Mouse (Mus musculus): ENCODE data around the gene Nob1. TPM values are rescaled to one million over a fixed set of nuclear protein-coding genes. Genes with fewer than 3 reads are reported as not detected.

Gene Nob1
- polyA plus RNA-seq, 1 experiment from 2014 or later = 80.7 TPM

- ATAC-seq (ENCODE audit: low FRiP score, low read depth) = no peak
- 59% methylated on average over 12 of the region's 12 CpGs for WGBS
- Histone ChIP-seq H3K9me3 (no peaks in the 10 kb centered on the region), H3K27me3 (no peaks in the 10 kb centered on the region; the same call in 1 of the 2 replicates), H3K4me2 (replicated peaks) (no peak overlapping the region), H3K4me1 (0 out of 2 replicates have a peak, but pooled peaks cover 2% of the 10 kb centered on the region), H3K36me3 (no peaks in the 10 kb centered on the region), H3K27ac (replicated peaks) (no peak overlapping the region), H3K4me3 (no peak overlapping the region), H3K9ac (replicated peaks) (no peak overlapping the region)
These were observed 27.2 kb downstream of the Nob1 start for GRCm38 (mm10) chr8:107397665-107398064.

GRCm38 (mm10) chr8:107396106-107396670, 28.7 kb downstream of the Nob1 start:
- 89% methylated on average over 10 of the region's 10 CpGs for WGBS
- ATAC-seq (ENCODE audit: low FRiP score, low read depth) = no peak
- no peak overlapping the region for H3K4me2 ChIP-seq (replicated peaks)
- no peaks in the 10 kb centered on the region for H3K9me3 ChIP-seq
- H3K36me3 ChIP-seq = no peaks in the 10 kb centered on the region
- H3K9ac ChIP-seq (replicated peaks) = no peak overlapping the region
- no peak overlapping the region for H3K27ac ChIP-seq (replicated peaks)
- H3K4me3 ChIP-seq = no peak overlapping the region
- H3K4me1 ChIP-seq = no peaks in the 10 kb centered on the region
- no peaks in the 10 kb centered on the region; the same call in 1 of the 2 replicates for H3K27me3 ChIP-seq

GRCm38 (mm10) chr8:107395397-107395796, 29.5 kb downstream of the Nob1 start:
- Histone ChIP-seq H3K9ac (replicated peaks) (no peak overlapping the region), H3K36me3 (no peaks in the 10 kb centered on the region), H3K4me3 (no peak overlapping the region), H3K9me3 (no peaks in the 10 kb centered on the region), H3K27ac (replicated peaks) (no peak overlapping the region), H3K4me1 (no peaks in the 10 kb centered on the region), H3K4me2 (replicated peaks) (no peak overlapping the region), H3K27me3 (no peaks in the 10 kb centered on the region; the same call in 1 of the 2 replicates)
- ATAC-seq (ENCODE audit: low FRiP score, low read depth) = no peak

GRCm38 (mm10) chr8:107391136-107391516, 33.7 kb downstream of the Nob1 start:
- no peak overlapping the region for H3K27ac ChIP-seq (replicated peaks)
- no peaks in the 10 kb centered on the region for H3K9me3 ChIP-seq
- H3K4me1 ChIP-seq = no peaks in the 10 kb centered on the region
- no peak overlapping the region for H3K4me2 ChIP-seq (replicated peaks)
- no peak for ATAC-seq (ENCODE audit: low FRiP score, low read depth)
- H3K36me3 ChIP-seq = no peaks in the 10 kb centered on the region
- 67% methylated on average over 4 of the region's 4 CpGs for WGBS
- H3K9ac ChIP-seq (replicated peaks) = no peak overlapping the region
- H3K4me3 ChIP-seq = no peak overlapping the region
- H3K27me3 ChIP-seq = no peaks in the 10 kb centered on the region

- Histone ChIP-seq H3K36me3 (no peaks in the 10 kb centered on the region), H3K27ac (replicated peaks) (no peak overlapping the region), H3K4me1 (no peaks in the 10 kb centered on the region), H3K4me3 (no peak overlapping the region), H3K9me3 (no peaks in the 10 kb centered on the region), H3K9ac (replicated peaks) (no peak overlapping the region), H3K4me2 (replicated peaks) (no peak overlapping the region), H3K27me3 (no peaks in the 10 kb centered on the region)
- ATAC-seq (ENCODE audit: low FRiP score, low read depth) = no peak
- WGBS = 93% methylated on average over 16 of the region's 16 CpGs
These were observed 34.2 kb downstream of the Nob1 start for GRCm38 (mm10) chr8:107390476-107391135.

GRCm38 (mm10) chr8:107389557-107389956, 35.3 kb downstream of the Nob1 start:
- Histone ChIP-seq H3K9ac (replicated peaks) (no peak overlapping the region), H3K27ac (replicated peaks) (no peak overlapping the region), H3K4me1 (no peaks in the 10 kb centered on the region), H3K27me3 (no peaks in the 10 kb centered on the region), H3K4me3 (no peak overlapping the region), H3K9me3 (no peaks in the 10 kb centered on the region), H3K36me3 (no peaks in the 10 kb centered on the region), H3K4me2 (replicated peaks) (no peak overlapping the region)
- no peak for ATAC-seq (ENCODE audit: low FRiP score, low read depth)
- 86% methylated on average over 8 of the region's 8 CpGs for WGBS

- Histone ChIP-seq H3K9me3 (no peaks in the 10 kb centered on the region), H3K4me1 (no peaks in the 10 kb centered on the region), H3K4me3 (no peak overlapping the region), H3K27me3 (no peaks in the 10 kb centered on the region), H3K4me2 (replicated peaks) (no peak overlapping the region), H3K9ac (replicated peaks) (no peak overlapping the region), H3K36me3 (no peaks in the 10 kb centered on the region), H3K27ac (replicated peaks) (no peak overlapping the region)
- whole genome bisulfite sequencing = 73% methylated on average over 5 of the region's 5 CpGs
- ATAC-seq (ENCODE audit: low FRiP score, low read depth) = no peak
These were observed 37.0 kb downstream of the Nob1 start for GRCm38 (mm10) chr8:107387861-107388260.

GRCm38 (mm10) chr8:107386642-107387041, 38.2 kb downstream of the Nob1 start:
- H3K36me3 ChIP-seq = no peaks in the 10 kb centered on the region
- no peaks in the 10 kb centered on the region for H3K27me3 ChIP-seq
- no peaks in the 10 kb centered on the region for H3K4me1 ChIP-seq
- no peak overlapping the region for H3K9ac ChIP-seq (replicated peaks)
- H3K27ac ChIP-seq (replicated peaks) = no peak overlapping the region
- no peak overlapping the region for H3K4me2 ChIP-seq (replicated peaks)
- H3K4me3 ChIP-seq = no peak overlapping the region
- H3K9me3 ChIP-seq = no peaks in the 10 kb centered on the region
- no peak for ATAC-seq (ENCODE audit: low FRiP score, low read depth)
- 33% methylated on average over 3 of the region's 3 CpGs for WGBS

- H3K9me3 ChIP-seq = no peaks in the 10 kb centered on the region
- no peak overlapping the region for H3K9ac ChIP-seq (replicated peaks)
- no peaks in the 10 kb centered on the region for H3K36me3 ChIP-seq
- H3K4me1 ChIP-seq = no peaks in the 10 kb centered on the region
- H3K27me3 ChIP-seq = no peaks in the 10 kb centered on the region
- H3K4me2 ChIP-seq (replicated peaks) = no peak overlapping the region
- H3K27ac ChIP-seq (replicated peaks) = no peak overlapping the region
- no peak for ATAC-seq (ENCODE audit: low FRiP score, low read depth)
- H3K4me3 ChIP-seq = no peak overlapping the region
- WGBS = 66% methylated on average over 5 of the region's 5 CpGs
These were observed 38.7 kb downstream of the Nob1 start for GRCm38 (mm10) chr8:107386171-107386570.

GRCm38 (mm10) chr8:107385063-107385462, 39.8 kb downstream of the Nob1 start:
- no peak overlapping the region for H3K9ac ChIP-seq (replicated peaks)
- H3K4me2 ChIP-seq (replicated peaks) = no peak overlapping the region
- 0 out of 2 replicates have a peak, but pooled peaks cover under 1% of the 10 kb centered on the region for H3K36me3 ChIP-seq
- no peak overlapping the region for H3K4me3 ChIP-seq
- WGBS = 89% methylated on average over 2 of the region's 2 CpGs
- ATAC-seq (ENCODE audit: low FRiP score, low read depth) = no peak
- H3K27ac ChIP-seq (replicated peaks) = no peak overlapping the region
- H3K4me1 ChIP-seq = no peaks in the 10 kb centered on the region
- no peaks in the 10 kb centered on the region for H3K27me3 ChIP-seq
- H3K9me3 ChIP-seq = no peaks in the 10 kb centered on the region

- Histone ChIP-seq H3K36me3 (0 out of 2 replicates have a peak, but pooled peaks cover 3% of the 10 kb centered on the region), H3K27ac (replicated peaks) (no peak overlapping the region), H3K4me1 (no peaks in the 10 kb centered on the region), H3K27me3 (no peaks in the 10 kb centered on the region), H3K4me3 (no peak overlapping the region), H3K9me3 (no peaks in the 10 kb centered on the region), H3K4me2 (replicated peaks) (no peak overlapping the region), H3K9ac (replicated peaks) (no peak overlapping the region)
- 66% methylated on average over 5 of the region's 5 CpGs for WGBS
- no peak for ATAC-seq (ENCODE audit: low FRiP score, low read depth)
These were observed 40.2 kb downstream of the Nob1 start for GRCm38 (mm10) chr8:107384651-107385050.

GRCm38 (mm10) chr8:107382898-107383297, 42.0 kb downstream of the Nob1 start:
- Histone ChIP-seq H3K9ac (replicated peaks) (no peak overlapping the region), H3K9me3 (no peaks in the 10 kb centered on the region), H3K27ac (replicated peaks) (no peak overlapping the region), H3K4me3 (no peak overlapping the region), H3K4me1 (no peaks in the 10 kb centered on the region), H3K4me2 (replicated peaks) (no peak overlapping the region), H3K27me3 (no peaks in the 10 kb centered on the region), H3K36me3 (peaks cover 15% of the 10 kb centered on the region; the same call in 1 of the 2 replicates)
- WGBS = 85% methylated on average over 4 of the region's 4 CpGs
- ATAC-seq (ENCODE audit: low FRiP score, low read depth) = no peak
